Mouse (Mus musculus) myocyte (in vitro differentiated cells): ENCODE measurements around the gene Ndufc1. TPM values are rescaled to one million over a fixed set of nuclear protein-coding genes. Genes with fewer than 3 reads are reported as not detected.
"Not testable (repeated sequence)": the region's sequence is repeated elsewhere in the genome, so short reads cannot be mapped to it uniquely, and the experiment has no call there.

Experiments
- H3K27me3 ChIP-seq: one replicate; pipeline ENCODE4 v1.6.1; 2011; ENCODE audit not compliant: control insufficient read depth, insufficient read depth, insufficient read length
- H3K36me3 ChIP-seq: one replicate; pipeline ENCODE4 v1.6.1; 2011; ENCODE audit not compliant: control insufficient read depth, insufficient read depth
- H3K4me2 ChIP-seq: one replicate; pipeline ENCODE4 v1.6.1; 2011; ENCODE audit warnings: low read depth, control low read depth
- H3K4me3 ChIP-seq: one replicate; pipeline ENCODE4 v1.5.1; 2011; ENCODE audit warnings: mild to moderate bottlenecking, control low read depth, moderate library complexity
- H3K79me2 ChIP-seq: one replicate; pipeline ENCODE4 v1.6.1; 2011; ENCODE audit not compliant: control insufficient read depth, insufficient read depth
- H3ac ChIP-seq: one replicate; pipeline ENCODE4 v1.6.1; 2011; ENCODE audit not compliant: control insufficient read depth, insufficient read length
- CEBPB ChIP-seq: IDR thresholded peaks from 2 replicates; pipeline ENCODE4 v1.6.1; 2011; ENCODE audit warnings: mild to moderate bottlenecking, moderate library complexity; ENCODE audit not compliant: poor library complexity, insufficient read depth, severe bottlenecking
- E2F4 ChIP-seq: IDR thresholded peaks from one replicate; pipeline ENCODE4 v1.6.1; 2011; ENCODE audit warnings: mild to moderate bottlenecking, control low read depth, moderate library complexity; ENCODE audit not compliant: insufficient read depth
- MAX ChIP-seq: IDR thresholded peaks from one replicate; pipeline ENCODE4 v1.6.1; 2011; ENCODE audit warnings: low read depth, mild to moderate bottlenecking, control low read depth
- MYOD1 ChIP-seq, 3 experiments: IDR thresholded peaks; one replicate each; pipeline ENCODE4 v1.6.1; 2011; ENCODE audit warnings: control low read depth in 2 of 3, low read depth in 2 of 3, mild to moderate bottlenecking in 2 of 3, moderate library complexity in 1 of 3; ENCODE audit not compliant: insufficient read length in 2 of 3, control insufficient read depth in 1 of 3
- MYOG ChIP-seq, 3 experiments: IDR thresholded peaks; one replicate each; pipeline ENCODE4 v1.6.1; 2011; ENCODE audit warnings: control low read depth in 2 of 3, low read depth in 2 of 3, mild to moderate bottlenecking in 2 of 3; ENCODE audit not compliant: insufficient read length in 2 of 3, control insufficient read depth in 1 of 3, insufficient read depth in 1 of 3
- POLR2A ChIP-seq: IDR thresholded peaks from one replicate; pipeline ENCODE4 v1.6.1; 2011; ENCODE audit warnings: low read depth, mild to moderate bottlenecking, control low read depth, moderate library complexity; ENCODE audit not compliant: insufficient read length
- POLR2AphosphoS2 ChIP-seq: IDR thresholded peaks from one replicate; pipeline ENCODE4 v1.6.1; 2011; ENCODE audit warnings: low read depth, control low read depth; ENCODE audit not compliant: insufficient read length
- REST ChIP-seq: IDR thresholded peaks from one replicate; pipeline ENCODE4 v1.6.1; 2011; ENCODE audit warnings: mild to moderate bottlenecking, control low read depth, moderate library complexity; ENCODE audit not compliant: insufficient read depth, insufficient read length
- SRF ChIP-seq: IDR thresholded peaks from one replicate; pipeline ENCODE4 v1.6.1; 2011; ENCODE audit warnings: low read depth; ENCODE audit not compliant: control insufficient read depth, insufficient read length
- TCF12 ChIP-seq: IDR thresholded peaks from one replicate; pipeline ENCODE4 v1.6.1; 2011; ENCODE audit warnings: mild to moderate bottlenecking, control low read depth; ENCODE audit not compliant: poor library complexity, insufficient read depth, severe bottlenecking
- TCF3 ChIP-seq: IDR thresholded peaks from one replicate; pipeline ENCODE4 v1.6.1; 2011; ENCODE audit warnings: low read depth, control low read depth; ENCODE audit not compliant: insufficient read length
- USF1 ChIP-seq: IDR thresholded peaks from one replicate; pipeline ENCODE4 v1.6.1; 2011; ENCODE audit warnings: low read depth, mild to moderate bottlenecking, control low read depth, moderate library complexity
- polyA plus RNA-seq: library from polyadenylated mRNA; unstranded; fragments of >200 nt; fragmentation: generic; extraction: Trizol; gene quantifications from one replicate; pipeline ENCODE4 v1.2.1, GENCODE M21; 2012; ENCODE audit warnings: missing spikeins

The Ndufc1 gene
- polyA plus RNA-seq: 584 TPM

DNA sequence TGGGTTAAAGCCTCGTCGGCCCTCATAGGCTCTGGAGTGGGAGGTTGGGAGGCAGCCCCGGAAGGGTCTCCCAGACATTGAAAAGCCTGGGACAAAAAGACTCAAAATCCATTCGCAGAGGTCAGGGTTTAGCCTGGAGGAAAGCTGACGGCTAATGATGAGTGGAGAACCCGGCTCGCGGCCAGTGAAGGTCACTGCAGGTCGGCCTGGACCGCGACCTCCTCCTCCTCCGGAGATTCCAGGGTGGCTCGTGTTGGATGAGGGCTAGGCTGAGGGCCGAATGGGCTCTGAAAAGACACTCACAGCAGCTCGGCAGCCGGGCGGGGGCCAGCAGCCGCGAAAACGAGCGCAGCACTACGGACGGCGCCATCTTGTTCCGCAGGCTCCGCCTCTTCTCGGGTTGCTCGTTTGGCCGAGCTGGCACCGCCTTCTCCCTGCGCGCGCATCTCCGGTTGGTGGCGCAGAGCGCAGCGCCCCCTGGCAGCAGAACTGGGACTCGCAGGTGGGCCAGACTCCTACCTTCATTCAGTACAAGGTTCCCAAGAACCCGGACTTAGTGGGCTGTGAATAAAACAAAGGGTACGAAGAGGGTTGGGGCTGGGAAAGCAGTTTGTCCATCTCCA lies at the start of gene Ndufc1:
TSS of gene Ndufc1 (minus strand) at position 428 of the 623 bp plus-strand sequence.
- H3K79me2 ChIP-seq: peaks cover 14% of the 10 kb centered on the region
- TF ChIP-seq TCF12: no peak
- TF ChIP-seq MAX: no peak
- TF ChIP-seq TCF3: no peak
- TF ChIP-seq REST: no peak
- peak in 1 of 3 experiments; percentile 31 for TF ChIP-seq MYOG (IDR thresholded peaks at IDR 0.05; ENCODE audit: control insufficient read depth in 1 of 3, insufficient read depth in 1 of 3, insufficient read length in 2 of 3, low read depth in 2 of 3)
- peak; percentile 99 for TF ChIP-seq POLR2A
- peak in 1 of 3 experiments; percentile 22 for TF ChIP-seq MYOD1 (IDR thresholded peaks at IDR 0.05; ENCODE audit: control insufficient read depth in 1 of 3, insufficient read length in 2 of 3, low read depth in 2 of 3)
- peak; percentile 98 for TF ChIP-seq POLR2AphosphoS2
- TF ChIP-seq SRF: no peak
- no peak for TF ChIP-seq CEBPB
- TF ChIP-seq USF1: no peak
- H3K27me3 ChIP-seq: no peaks in the 10 kb centered on the region
- peaks cover 8% of the 10 kb centered on the region for H3K36me3 ChIP-seq
- peak within 1 kb of the TSS; percentile 87 for H3K4me2 ChIP-seq
- H3K4me3 ChIP-seq: peak within 1 kb of the TSS; percentile 92
- H3ac ChIP-seq: peak within 1 kb of the TSS; percentile 62

- Histone ChIP-seq H3K4me3 (no peak overlapping the region), H3K79me2 (peaks cover 93% of the 10 kb centered on the region), H3K4me2 (no peak overlapping the region), H3ac (no peak overlapping the region), H3K27me3 (no peaks in the 10 kb centered on the region), H3K36me3 (peaks cover 9% of the 10 kb centered on the region)
- TF ChIP-seq CEBPB: no peak
- TF ChIP-seq SRF: no peak
- no peak for TF ChIP-seq MAX
- no peak for TF ChIP-seq REST
- TF ChIP-seq E2F4: no peak
- TF ChIP-seq TCF3: no peak
- TF ChIP-seq USF1: no peak
- no peak for TF ChIP-seq MYOG (IDR thresholded peaks at IDR 0.05; ENCODE audit: control insufficient read depth in 1 of 3, insufficient read depth in 1 of 3, insufficient read length in 2 of 3, low read depth in 2 of 3)
Measured at GRCm38 (mm10) chr3:51434871-51435595, 26.2 kb upstream of the Ndufc1 start.

- H3K36me3 ChIP-seq, H3K4me2 ChIP-seq, H3K4me3 ChIP-seq, H3K27me3 ChIP-seq, H3ac ChIP-seq: not testable (repeated sequence)
- peaks cover 95% of the 10 kb centered on the region for H3K79me2 ChIP-seq
Measured at GRCm38 (mm10) chr3:51434364-51434763, 25.6 kb upstream of the Ndufc1 start.

- no peak overlapping the region for H3K4me3 ChIP-seq
- H3K4me2 ChIP-seq: no peak overlapping the region
- H3K36me3 ChIP-seq: no peaks in the 10 kb centered on the region
- peaks cover 100% of the 10 kb centered on the region for H3K79me2 ChIP-seq
- no peak overlapping the region for H3ac ChIP-seq
- no peak for TF ChIP-seq MYOG (IDR thresholded peaks at IDR 0.05; ENCODE audit: control insufficient read depth in 1 of 3, insufficient read depth in 1 of 3, insufficient read length in 2 of 3, low read depth in 2 of 3)
- no peak for TF ChIP-seq MAX
- TF ChIP-seq TCF12: no peak
- TF ChIP-seq TCF3: no peak
- TF ChIP-seq REST: no peak
- no peak for TF ChIP-seq CEBPB
- TF ChIP-seq POLR2AphosphoS2: no peak
- no peak for TF ChIP-seq POLR2A
- no peak for TF ChIP-seq USF1
- no peak for TF ChIP-seq E2F4
- TF ChIP-seq SRF: no peak
- no peak for TF ChIP-seq MYOD1 (IDR thresholded peaks at IDR 0.05; ENCODE audit: control insufficient read depth in 1 of 3, insufficient read length in 2 of 3, low read depth in 2 of 3)
- H3K27me3 ChIP-seq: no peaks in the 10 kb centered on the region
Measured at GRCm38 (mm10) chr3:51425394-51425793, 16.6 kb upstream of the Ndufc1 start.

DNA sequence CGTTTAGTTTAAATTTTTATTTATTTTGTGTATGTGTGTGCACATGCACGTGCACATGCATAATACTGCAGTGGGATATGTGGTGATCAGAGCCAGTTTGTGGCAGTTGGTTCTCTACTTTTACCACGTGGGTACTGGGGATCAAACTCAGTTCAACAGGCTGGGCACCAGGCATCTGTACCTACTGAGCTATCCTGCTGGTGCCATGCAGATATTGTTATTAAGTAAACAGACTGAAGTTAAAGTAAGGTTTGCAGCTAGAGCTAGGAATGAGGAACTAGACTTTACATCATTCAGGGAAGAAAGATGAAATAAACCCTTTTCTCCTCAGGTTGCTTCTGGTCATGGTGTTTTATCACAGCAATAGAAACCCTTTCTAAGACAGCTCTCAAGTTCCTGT lies 13.1 kb upstream of the Ndufc1 start:
- Histone ChIP-seq H3K36me3 (no peaks in the 10 kb centered on the region), H3K79me2 (peaks cover 100% of the 10 kb centered on the region), H3K4me2 (no peak overlapping the region), H3K27me3 (no peaks in the 10 kb centered on the region), H3ac (no peak overlapping the region), H3K4me3 (no peak overlapping the region)
- no peak for TF ChIP-seq SRF
- no peak for TF ChIP-seq E2F4
- TF ChIP-seq MAX: no peak
- no peak for TF ChIP-seq POLR2A
- no peak for TF ChIP-seq CEBPB
